Mouse (Mus musculus) v-Abl transformed pro-B cells (cell line): ENCODE measurements at regions not wholly inside any gene's neighbourhood (a gene's known extent, or its start where the extent isn't known, plus 50 kb on each side); places are given as distances from the start of the nearest gene placed in this dataset.

ENCODE experiments used
- in situ Hi-C, 2 experiments: fragments of 400-800 bp; cut with MboI; formaldehyde crosslinking; loops; one replicate each; pipeline ENCODE4 v1.15.1; 2025; ENCODE audit not compliant: unreplicated experiment in 2 of 2

GRCm38 (mm10) chr3:71590840-71591239 is 1376.8 kb downstream of the Sis start:
- in situ Hi-C loops = no loop called here

- in situ Hi-C loops = loop anchor here in 1 of 2 experiments (25.0 kb wide), 1 partner anchor 1473 kb away; no protein-coding TSS in a partner anchor
Measured at GRCm38 (mm10) chr3:71563820-71564418, 1403.7 kb downstream of the Sis start.

- in situ Hi-C loops = loop anchor here in 1 of 2 experiments (25.0 kb wide), 1 partner anchor 1474 kb away; no protein-coding TSS in a partner anchor
Measured at GRCm38 (mm10) chr3:71562901-71563300, 1404.8 kb downstream of the Sis start.

- in situ Hi-C loops = no loop called here
Measured at GRCm38 (mm10) chr3:71545821-71546220, 1421.8 kb downstream of the Sis start.

GRCm38 (mm10) chr3:71512860-71513259 is 1454.8 kb downstream of the Sis start:
- in situ Hi-C loops = no loop called here
